Mouse (Mus musculus) myocyte (in vitro differentiated cells): ENCODE measurements around the gene Nat9. TPM values are rescaled to one million over a fixed set of nuclear protein-coding genes. Genes with fewer than 3 reads are reported as not detected.

Experiments
- H3K27me3 ChIP-seq: one replicate; pipeline ENCODE4 v1.6.1; 2011; ENCODE audit not compliant: control insufficient read depth, insufficient read depth, insufficient read length
- H3K36me3 ChIP-seq: one replicate; pipeline ENCODE4 v1.6.1; 2011; ENCODE audit not compliant: control insufficient read depth, insufficient read depth
- H3K4me2 ChIP-seq: one replicate; pipeline ENCODE4 v1.6.1; 2011; ENCODE audit warnings: low read depth, control low read depth
- H3K4me3 ChIP-seq: one replicate; pipeline ENCODE4 v1.5.1; 2011; ENCODE audit warnings: mild to moderate bottlenecking, control low read depth, moderate library complexity
- H3K79me2 ChIP-seq: one replicate; pipeline ENCODE4 v1.6.1; 2011; ENCODE audit not compliant: control insufficient read depth, insufficient read depth
- H3ac ChIP-seq: one replicate; pipeline ENCODE4 v1.6.1; 2011; ENCODE audit not compliant: control insufficient read depth, insufficient read length
- CEBPB ChIP-seq: IDR thresholded peaks from 2 replicates; pipeline ENCODE4 v1.6.1; 2011; ENCODE audit warnings: mild to moderate bottlenecking, moderate library complexity; ENCODE audit not compliant: poor library complexity, insufficient read depth, severe bottlenecking
- E2F4 ChIP-seq: IDR thresholded peaks from one replicate; pipeline ENCODE4 v1.6.1; 2011; ENCODE audit warnings: mild to moderate bottlenecking, control low read depth, moderate library complexity; ENCODE audit not compliant: insufficient read depth
- MAX ChIP-seq: IDR thresholded peaks from one replicate; pipeline ENCODE4 v1.6.1; 2011; ENCODE audit warnings: low read depth, mild to moderate bottlenecking, control low read depth
- MYOD1 ChIP-seq, 3 experiments: IDR thresholded peaks; one replicate each; pipeline ENCODE4 v1.6.1; 2011; ENCODE audit warnings: control low read depth in 2 of 3, low read depth in 2 of 3, mild to moderate bottlenecking in 2 of 3, moderate library complexity in 1 of 3; ENCODE audit not compliant: insufficient read length in 2 of 3, control insufficient read depth in 1 of 3
- MYOG ChIP-seq, 3 experiments: IDR thresholded peaks; one replicate each; pipeline ENCODE4 v1.6.1; 2011; ENCODE audit warnings: control low read depth in 2 of 3, low read depth in 2 of 3, mild to moderate bottlenecking in 2 of 3; ENCODE audit not compliant: insufficient read length in 2 of 3, control insufficient read depth in 1 of 3, insufficient read depth in 1 of 3
- POLR2A ChIP-seq: IDR thresholded peaks from one replicate; pipeline ENCODE4 v1.6.1; 2011; ENCODE audit warnings: low read depth, mild to moderate bottlenecking, control low read depth, moderate library complexity; ENCODE audit not compliant: insufficient read length
- POLR2AphosphoS2 ChIP-seq: IDR thresholded peaks from one replicate; pipeline ENCODE4 v1.6.1; 2011; ENCODE audit warnings: low read depth, control low read depth; ENCODE audit not compliant: insufficient read length
- REST ChIP-seq: IDR thresholded peaks from one replicate; pipeline ENCODE4 v1.6.1; 2011; ENCODE audit warnings: mild to moderate bottlenecking, control low read depth, moderate library complexity; ENCODE audit not compliant: insufficient read depth, insufficient read length
- SRF ChIP-seq: IDR thresholded peaks from one replicate; pipeline ENCODE4 v1.6.1; 2011; ENCODE audit warnings: low read depth; ENCODE audit not compliant: control insufficient read depth, insufficient read length
- TCF12 ChIP-seq: IDR thresholded peaks from one replicate; pipeline ENCODE4 v1.6.1; 2011; ENCODE audit warnings: mild to moderate bottlenecking, control low read depth; ENCODE audit not compliant: poor library complexity, insufficient read depth, severe bottlenecking
- TCF3 ChIP-seq: IDR thresholded peaks from one replicate; pipeline ENCODE4 v1.6.1; 2011; ENCODE audit warnings: low read depth, control low read depth; ENCODE audit not compliant: insufficient read length
- USF1 ChIP-seq: IDR thresholded peaks from one replicate; pipeline ENCODE4 v1.6.1; 2011; ENCODE audit warnings: low read depth, mild to moderate bottlenecking, control low read depth, moderate library complexity
- polyA plus RNA-seq: library from polyadenylated mRNA; unstranded; fragments of >200 nt; fragmentation: generic; extraction: Trizol; gene quantifications from one replicate; pipeline ENCODE4 v1.2.1, GENCODE M21; 2012; ENCODE audit warnings: missing spikeins

The Nat9 gene
- polyA plus RNA-seq, 1 experiment: 22.6 TPM

DNA sequence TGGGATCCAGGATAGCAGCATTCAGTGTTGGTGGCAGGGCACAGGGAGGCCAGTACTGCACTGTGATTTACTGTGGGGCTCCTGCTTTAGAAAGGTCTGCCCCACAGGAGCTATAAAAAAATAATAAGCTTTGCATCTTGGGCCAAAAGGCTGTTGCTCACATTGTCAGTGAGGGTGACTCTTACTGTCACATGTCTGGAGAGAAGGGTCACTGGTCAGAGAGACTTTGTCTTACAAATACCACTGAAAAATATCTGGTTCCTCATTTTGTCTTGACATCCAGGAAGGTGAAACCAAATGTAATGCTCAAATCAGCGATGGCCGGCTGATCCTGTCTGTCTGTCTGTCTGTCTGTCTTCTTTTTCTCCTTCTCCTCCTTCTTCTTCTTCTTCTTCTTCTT, 45.7 kb downstream of the Nat9 start:
- Histone ChIP-seq H3K4me3 (no peak overlapping the region), H3K27me3 (peaks cover 5% of the 10 kb centered on the region), H3K36me3 (no peaks in the 10 kb centered on the region), H3K4me2 (no peak overlapping the region), H3K79me2 (no peaks in the 10 kb centered on the region), H3ac (no peak overlapping the region)
- TF ChIP-seq MYOD1 (IDR thresholded peaks at IDR 0.05; ENCODE audit: control insufficient read depth in 1 of 3, insufficient read length in 2 of 3, low read depth in 2 of 3) (no peak), SRF (no peak), MAX (no peak), TCF3 (no peak), USF1 (no peak), MYOG (IDR thresholded peaks at IDR 0.05; ENCODE audit: control insufficient read depth in 1 of 3, insufficient read depth in 1 of 3, insufficient read length in 2 of 3, low read depth in 2 of 3) (no peak), POLR2A (no peak), E2F4 (no peak), CEBPB (no peak)

- Histone ChIP-seq H3K79me2 (no peaks in the 10 kb centered on the region), H3ac (no peak overlapping the region), H3K27me3 (peaks cover 5% of the 10 kb centered on the region), H3K36me3 (no peaks in the 10 kb centered on the region), H3K4me3 (no peak overlapping the region), H3K4me2 (no peak overlapping the region)
- no peak for TF ChIP-seq POLR2A
- TF ChIP-seq CEBPB: no peak
- no peak for TF ChIP-seq REST
- TF ChIP-seq POLR2AphosphoS2: no peak
- no peak for TF ChIP-seq TCF3
- TF ChIP-seq MYOD1 (IDR thresholded peaks at IDR 0.05; ENCODE audit: control insufficient read depth in 1 of 3, insufficient read length in 2 of 3, low read depth in 2 of 3): no peak
- no peak for TF ChIP-seq MAX
- TF ChIP-seq MYOG (IDR thresholded peaks at IDR 0.05; ENCODE audit: control insufficient read depth in 1 of 3, insufficient read depth in 1 of 3, insufficient read length in 2 of 3, low read depth in 2 of 3): no peak
- no peak for TF ChIP-seq E2F4
- no peak for TF ChIP-seq USF1
- TF ChIP-seq TCF12: no peak
- no peak for TF ChIP-seq SRF
Observed at GRCm38 (mm10) chr11:115138597-115139262, 48.9 kb downstream of the Nat9 start.

DNA sequence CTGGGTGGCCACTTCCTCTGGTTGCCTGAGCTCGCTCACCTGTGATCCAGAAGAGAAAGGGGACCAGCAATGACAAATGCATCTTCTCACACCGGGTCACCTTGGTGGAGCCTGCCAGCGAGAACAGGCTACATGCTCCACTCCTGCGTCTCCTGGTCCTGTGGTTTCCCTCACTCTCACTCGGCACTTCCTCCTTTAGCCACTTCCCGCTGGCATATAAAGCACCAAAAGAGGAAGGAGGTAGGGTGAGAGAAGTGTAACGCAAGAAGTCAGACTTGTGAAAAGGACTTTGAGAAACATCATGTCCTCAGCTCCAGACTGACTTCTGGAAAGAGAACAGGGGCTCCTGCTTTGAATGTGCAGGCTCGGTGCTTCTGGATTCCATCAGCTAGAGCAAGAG, 53.9 kb downstream of the Nat9 start, which contains the start of gene Cd300lf:
TSS of gene Cd300lf (minus strand) at position 193 of the 400 bp plus-strand sequence.
- no peak within 1 kb of the TSS for H3K4me2 ChIP-seq
- H3K79me2 ChIP-seq: no peaks in the 10 kb centered on the region
- TF ChIP-seq TCF3 (no peak), MYOG (IDR thresholded peaks at IDR 0.05; ENCODE audit: control insufficient read depth in 1 of 3, insufficient read depth in 1 of 3, insufficient read length in 2 of 3, low read depth in 2 of 3) (no peak), USF1 (no peak), MYOD1 (IDR thresholded peaks at IDR 0.05; ENCODE audit: control insufficient read depth in 1 of 3, insufficient read length in 2 of 3, low read depth in 2 of 3) (no peak), SRF (no peak), MAX (no peak), TCF12 (no peak), POLR2AphosphoS2 (no peak), POLR2A (no peak), CEBPB (no peak), REST (no peak), E2F4 (no peak)
- no peak within 1 kb of the TSS for H3K4me3 ChIP-seq
- no peaks in the 10 kb centered on the region for H3K27me3 ChIP-seq
- H3ac ChIP-seq: no peak within 1 kb of the TSS
- H3K36me3 ChIP-seq: no peaks in the 10 kb centered on the region

Other genes starting within 250 kb of the Nat9 start
- not detected for gene Cd300c, start 218.7 kb downstream of the Nat9 start, polyA plus RNA-seq
- not detected for gene Cd300ld, start 197.9 kb downstream of the Nat9 start, polyA plus RNA-seq
- gene Cd300c2, start 186.0 kb downstream of the Nat9 start, polyA plus RNA-seq: not detected
- not detected for gene Cd300ld2, start 171.7 kb downstream of the Nat9 start, polyA plus RNA-seq
- gene Cd300ld4, start 160.8 kb downstream of the Nat9 start, polyA plus RNA-seq: not detected
- 0.16 TPM for gene Cd300ld5, start 150.1 kb downstream of the Nat9 start, polyA plus RNA-seq
- gene Cd300ld3, start 139.4 kb downstream of the Nat9 start, polyA plus RNA-seq: not detected
- not detected for gene Cd300e, start 125.7 kb downstream of the Nat9 start, polyA plus RNA-seq
- gene Rab37, start 96.4 kb downstream of the Nat9 start, polyA plus RNA-seq: 0.02 TPM
- not detected for gene Cd300lf, start 53.9 kb downstream of the Nat9 start, polyA plus RNA-seq
- 16.1 TPM for gene Slc9a3r1, start 24.5 kb downstream of the Nat9 start, polyA plus RNA-seq
- gene Tmem104, start 372 bp downstream of the Nat9 start, polyA plus RNA-seq: 15.5 TPM
- not detected for gene Grin2c, start 79.4 kb upstream of the Nat9 start, polyA plus RNA-seq
- 13.9 TPM for gene Fdxr, start 89.2 kb upstream of the Nat9 start, polyA plus RNA-seq
- 0.62 TPM for gene Fads6, start 109.8 kb upstream of the Nat9 start, polyA plus RNA-seq
- 0.01 TPM for gene Otop2, start 119.3 kb upstream of the Nat9 start, polyA plus RNA-seq
- gene Ush1g, start 134.2 kb upstream of the Nat9 start, polyA plus RNA-seq: 0.16 TPM
- gene Otop3, start 146.9 kb upstream of the Nat9 start, polyA plus RNA-seq: not detected
- 63.1 TPM for gene Hid1, start 179.9 kb upstream of the Nat9 start, polyA plus RNA-seq
- gene Cdr2l, start 194.1 kb upstream of the Nat9 start, polyA plus RNA-seq: 52.8 TPM
- gene Mrpl58, start 215.9 kb upstream of the Nat9 start, polyA plus RNA-seq: 201 TPM
- gene Atp5h, start 232.1 kb upstream of the Nat9 start, polyA plus RNA-seq: 693 TPM
- gene Kctd2, start 232.3 kb upstream of the Nat9 start, polyA plus RNA-seq: 27.3 TPM